Mouse (Mus musculus) cerebellum, postnatal 14 days (tissue): ENCODE measurements at regions not wholly inside any gene's neighbourhood (a gene's known extent, or its start where the extent isn't known, plus 50 kb on each side); places are given as distances from the start of the nearest gene placed in this dataset.

ENCODE experiments used
- DNase-seq, 2 experiments: peaks; one replicate each; pipeline ENCODE4 v3.0.0; 2021; ENCODE audit warnings: mixed read lengths in 2 of 2

DNA sequence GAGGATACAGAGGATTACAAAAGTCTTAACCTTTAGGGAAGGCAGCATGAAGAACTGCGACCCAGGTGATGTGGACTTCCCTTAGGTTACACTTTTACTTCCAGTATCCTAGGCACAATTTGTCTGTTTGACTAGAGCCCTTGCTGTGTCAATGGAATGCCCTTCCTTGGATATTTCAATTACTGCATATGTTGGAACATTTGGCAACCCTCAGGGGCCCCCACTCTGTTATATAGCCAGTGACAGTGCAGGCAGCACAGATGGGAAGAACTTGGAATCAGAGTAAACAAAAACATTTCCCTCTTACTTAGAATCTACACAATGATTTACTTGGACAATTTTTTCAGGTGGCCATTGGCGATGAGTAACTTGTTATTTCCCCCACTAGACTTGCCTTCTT lies 82.4 kb downstream of the Izumo3 start:
- DNase-seq: peak; percentile 6 to 25

DNA sequence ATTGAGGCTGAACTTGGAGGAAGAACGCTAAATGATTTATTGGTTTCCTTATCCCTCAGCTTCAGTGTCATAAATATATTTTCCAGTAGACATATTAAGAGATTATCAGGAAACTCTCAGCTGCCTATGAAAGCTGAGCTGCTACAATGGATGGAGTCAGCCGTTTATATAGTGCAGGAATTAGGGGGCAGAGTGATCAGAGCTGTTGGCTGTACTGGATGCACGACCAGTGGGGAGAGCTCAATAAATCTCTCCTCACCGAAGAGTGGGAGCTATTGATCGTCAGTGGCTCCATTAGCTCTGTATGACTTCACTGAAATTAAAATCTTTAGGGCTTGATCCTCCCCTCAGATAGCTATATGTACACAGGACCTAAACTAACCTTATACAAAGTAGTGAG lies 86.1 kb downstream of the Izumo3 start:
- DNase-seq: no peak

DNA sequence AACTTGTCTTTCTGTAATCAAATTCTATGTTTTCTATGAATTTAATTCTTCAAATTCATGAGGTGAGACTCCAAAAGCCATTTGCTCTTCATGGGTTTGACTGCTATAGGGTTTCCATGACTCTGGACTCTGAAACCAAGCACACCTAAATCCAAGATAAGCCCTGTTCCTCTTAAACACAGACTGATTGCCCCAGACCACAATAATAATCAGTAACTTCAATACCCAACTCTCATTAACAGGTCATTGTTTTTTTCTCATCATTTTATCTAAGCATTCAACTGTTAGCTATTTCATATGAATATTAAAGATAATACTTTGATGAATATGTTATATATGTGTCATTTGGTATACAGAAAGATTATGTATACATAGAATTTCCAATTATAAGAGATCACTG lies 92.1 kb downstream of the Izumo3 start:
- DNase-seq: no peak

DNA sequence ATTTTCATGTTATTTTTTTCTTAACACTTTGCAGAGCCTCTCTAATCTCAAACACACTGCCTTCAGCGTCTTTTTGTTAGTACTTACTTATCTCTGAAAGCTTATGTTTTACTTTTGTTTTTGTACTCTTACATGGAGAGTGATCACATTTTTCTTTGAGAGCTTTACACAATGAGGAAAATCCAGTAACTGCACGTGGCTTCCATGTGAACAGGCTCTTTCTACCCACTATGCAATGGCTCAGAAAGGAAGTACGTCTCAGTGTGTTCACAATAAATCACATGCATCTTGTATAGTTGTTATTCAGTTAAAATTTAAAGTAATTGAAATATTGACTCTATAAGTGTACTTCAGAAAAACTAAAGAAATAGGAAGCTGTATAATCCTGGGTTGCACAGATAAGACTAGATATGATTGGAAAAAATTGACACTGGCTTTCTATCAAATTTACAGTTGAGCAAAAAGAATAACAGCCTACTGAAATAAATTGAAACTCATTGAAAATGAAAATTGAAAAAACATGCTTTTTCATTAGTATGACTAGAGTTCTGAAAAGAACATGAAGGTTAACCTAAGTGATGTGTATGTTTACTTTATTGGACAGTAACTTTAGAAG lies 122.4 kb downstream of the Izumo3 start:
- DNase-seq: no peak

DNA sequence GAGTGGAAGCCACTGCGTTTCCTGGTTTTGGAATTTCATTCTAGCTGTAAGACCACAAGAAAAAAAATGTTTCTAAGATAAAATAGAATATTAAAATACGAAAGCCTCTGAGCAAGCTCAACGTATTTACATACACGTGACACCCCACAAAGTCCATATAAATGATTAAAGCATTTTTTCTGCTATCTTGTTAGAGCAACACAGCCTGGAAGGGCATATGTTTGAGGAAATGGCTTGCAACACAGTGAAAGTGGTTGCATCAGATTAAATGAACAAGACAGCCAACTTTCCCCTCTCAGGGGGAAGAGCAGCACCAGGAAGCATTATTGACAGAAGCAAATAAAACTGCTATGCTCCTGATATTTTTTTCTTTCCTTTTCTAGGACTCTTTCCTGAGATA lies 146.8 kb downstream of the Izumo3 start:
- no peak for DNase-seq

DNA sequence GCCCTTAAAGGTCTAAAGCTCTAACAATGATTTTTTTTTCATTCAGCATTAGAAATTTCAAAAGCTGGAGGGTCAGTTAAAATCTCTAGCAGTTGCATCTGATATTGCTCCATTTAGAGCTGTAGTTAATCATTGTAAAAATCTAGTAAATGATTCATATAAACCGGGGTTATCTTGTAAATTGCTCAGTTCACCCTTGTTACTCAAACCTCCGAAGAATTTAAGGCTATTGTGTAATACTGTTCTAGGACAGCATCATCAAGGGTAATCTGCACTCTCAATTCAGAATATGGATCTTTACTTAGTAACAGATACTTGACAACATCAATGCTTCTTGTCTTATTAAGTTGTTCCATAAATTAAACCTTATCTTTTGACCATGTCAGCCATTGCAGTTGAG lies 157.7 kb downstream of the Izumo3 start:
- no peak for DNase-seq
